Mouse (Mus musculus) telencephalon, adult 2 months (tissue): ENCODE results near the gene Irf6.

Source experiments
- DNase-seq: peaks from one replicate; pipeline ENCODE4 v3.0.0-alpha.2; 2011; ENCODE audit warnings: low read depth, low spot score

Gene Irf6

DNA sequence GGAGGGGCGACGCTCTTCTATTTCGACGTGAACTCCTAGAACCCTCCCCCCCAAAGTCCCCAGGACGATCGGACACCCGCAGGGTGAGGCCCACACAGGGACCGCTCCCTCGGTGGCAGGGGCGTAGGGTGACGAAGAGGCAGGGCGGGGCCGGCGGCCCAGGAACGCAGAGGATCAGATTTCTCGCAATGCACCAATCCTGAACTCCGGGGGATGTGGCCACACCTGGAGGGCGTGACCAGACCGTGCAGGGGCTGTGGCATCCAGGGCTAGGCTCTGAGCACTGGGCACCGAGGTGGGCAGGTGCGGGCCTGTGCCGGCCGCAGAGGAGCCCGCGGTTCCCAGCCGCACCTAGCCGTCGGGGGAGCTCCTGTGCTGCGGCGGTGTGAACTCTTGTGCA is at the start of gene Irf6:
Gene Irf6, plus strand, starts transcription at position 240 of the 400 bp plus-strand sequence.
- no peak for DNase-seq

DNA sequence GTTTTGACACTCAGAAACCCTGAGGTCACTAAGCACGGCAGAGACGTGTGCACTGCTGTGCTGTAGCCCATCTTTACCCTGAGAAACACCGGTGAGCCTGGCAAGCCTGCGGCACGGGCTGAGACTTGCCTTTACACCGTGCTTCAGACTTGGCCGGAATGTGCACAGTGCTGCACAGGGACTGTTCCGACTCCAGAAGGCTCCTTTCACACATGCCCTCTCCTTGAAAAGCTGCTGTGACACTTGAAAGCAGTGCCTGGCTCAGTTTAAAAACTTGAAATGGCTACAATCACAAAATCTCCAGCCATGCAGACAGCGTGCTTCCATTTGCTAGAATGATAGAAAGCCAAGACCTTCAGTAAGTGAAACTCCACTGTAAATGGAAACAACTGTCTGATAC is 40.8 kb upstream of the Irf6 start:
- no peak for DNase-seq

DNA sequence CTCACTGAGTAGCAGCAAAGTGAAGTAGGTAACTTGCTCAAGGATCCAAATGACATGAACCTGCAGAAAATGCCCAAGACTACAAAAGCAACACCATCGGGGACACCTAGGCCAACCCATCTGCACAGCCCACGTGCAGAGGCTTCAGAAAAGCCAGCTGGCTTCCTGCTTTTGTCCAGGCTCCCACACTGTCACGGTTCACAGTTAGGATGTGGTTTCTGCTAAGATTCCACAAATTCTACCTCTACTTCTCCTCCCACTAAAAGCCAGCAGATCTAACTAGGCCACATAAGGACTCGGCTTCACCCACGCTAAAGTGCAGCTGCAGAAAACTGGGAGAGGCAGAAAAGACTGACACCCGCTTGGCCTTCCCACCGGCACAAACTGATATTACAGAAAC is 30.1 kb upstream of the Irf6 start:
- peak; percentile 77 for DNase-seq

DNA sequence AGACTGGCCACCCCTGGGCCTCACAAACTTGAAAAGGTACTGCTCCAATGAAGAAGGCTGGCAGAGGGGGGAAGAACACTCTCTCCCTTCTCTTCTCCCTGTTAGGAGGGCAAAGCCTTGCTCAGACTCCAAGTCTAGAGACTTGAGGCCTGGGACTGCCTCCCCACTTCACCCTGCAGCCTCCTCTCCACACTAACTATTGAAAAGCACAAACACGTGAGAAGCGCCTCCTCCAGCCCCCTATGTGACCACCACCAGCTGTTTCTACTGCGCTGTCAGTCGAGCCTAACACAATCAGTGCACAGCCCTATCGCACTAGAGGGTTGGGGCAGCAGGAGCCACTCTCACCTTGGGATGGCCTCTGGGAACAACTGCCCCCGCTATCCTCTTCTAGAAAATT is 29.6 kb upstream of the Irf6 start:
- DNase-seq, result no peak

DNA sequence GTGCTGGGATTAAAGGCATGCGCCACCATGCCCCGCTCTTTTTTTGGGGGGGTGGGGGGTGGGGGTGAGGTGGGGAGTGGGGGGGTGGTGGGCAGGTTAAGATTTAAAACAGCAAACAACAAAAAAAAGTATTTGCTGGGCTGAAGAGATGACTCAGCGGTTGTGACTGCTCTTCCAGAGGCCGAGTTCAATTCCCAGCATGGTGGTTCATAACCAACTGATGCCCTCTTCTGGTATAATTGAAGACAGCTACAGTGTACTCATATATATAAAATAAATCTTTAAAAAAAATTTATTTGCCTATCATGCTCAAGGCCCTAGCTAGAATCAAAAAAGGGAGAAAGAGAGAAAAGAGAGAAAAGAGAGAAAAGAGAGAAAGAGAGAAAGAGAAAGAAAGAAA is 27.1 kb upstream of the Irf6 start:
- DNase-seq, result peak; percentile 17

DNA sequence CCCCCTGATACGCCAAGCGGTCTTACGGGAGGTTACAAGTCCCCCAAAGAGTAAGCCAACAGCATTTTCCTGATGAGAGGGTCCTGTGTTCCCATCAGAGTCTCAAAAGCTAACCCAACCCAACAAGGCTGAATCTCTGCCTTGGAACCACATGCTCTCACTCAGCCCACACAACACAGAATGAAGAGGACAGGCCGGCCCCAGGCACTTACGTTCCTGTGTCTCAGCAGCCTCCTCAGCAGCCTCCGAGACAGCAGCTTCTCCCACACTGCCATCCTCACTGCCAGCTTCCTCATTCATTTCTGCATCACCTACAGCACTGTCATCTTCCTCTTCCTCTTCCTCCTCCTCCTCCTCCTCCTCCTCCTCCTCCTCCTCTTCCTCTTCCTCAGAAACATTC is 24.9 kb upstream of the Irf6 start:
- DNase-seq, result peak; percentile 16

DNA sequence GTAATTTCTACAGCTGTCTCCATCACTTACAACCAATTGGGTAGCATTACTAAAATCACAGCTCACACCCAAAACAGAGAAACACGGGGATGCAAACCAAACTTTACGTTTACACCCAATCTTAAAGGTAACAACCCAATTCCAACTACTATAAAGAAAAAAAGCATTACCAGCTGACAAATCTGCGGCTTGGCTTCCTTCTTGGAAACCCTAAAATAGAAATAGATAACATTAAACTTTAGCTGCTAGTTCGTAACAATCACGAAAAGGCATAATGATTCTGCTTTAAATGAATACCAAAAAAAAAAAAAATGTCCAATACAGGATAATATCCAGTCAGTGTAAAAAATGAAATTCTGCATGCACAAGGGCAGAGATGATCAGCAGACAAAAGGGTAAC is 23.6 kb upstream of the Irf6 start:
- no peak for DNase-seq

DNA sequence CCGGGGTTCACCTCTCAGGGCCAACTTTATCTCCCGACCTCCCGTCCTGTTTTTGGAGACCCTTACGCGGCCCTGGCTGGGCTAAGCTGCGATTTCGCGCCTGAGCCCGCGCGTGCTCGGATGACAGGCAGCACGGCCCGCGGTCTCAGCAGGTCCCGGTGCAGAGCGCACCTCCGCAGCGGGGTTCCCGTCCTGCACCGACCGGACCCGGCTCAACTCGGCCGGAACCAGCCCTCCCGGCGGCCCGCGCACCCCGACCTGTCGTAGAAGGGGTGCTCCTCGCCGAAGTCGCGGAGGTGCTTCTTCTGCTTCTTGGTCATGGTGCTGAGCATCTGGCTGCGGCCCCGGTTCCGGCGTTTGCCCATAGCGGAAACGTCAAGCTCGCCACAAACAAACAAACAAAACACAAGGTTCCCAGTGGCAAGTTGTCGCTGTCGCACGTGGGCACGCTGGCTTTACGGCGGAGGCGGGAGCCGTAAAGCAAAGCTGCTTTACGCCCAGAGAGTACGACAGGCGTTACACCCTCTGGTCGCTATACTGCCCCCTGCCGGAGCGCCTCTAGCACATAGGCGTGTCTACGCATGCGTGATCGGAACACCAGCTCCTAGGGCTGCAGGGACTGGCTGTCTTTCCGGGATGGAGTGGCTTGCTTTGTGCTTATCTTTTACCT is 23.0 kb upstream of the Irf6 start, which contains the start of gene Diexf:
Gene Diexf, minus strand, starts transcription at position 487 of the 670 bp plus-strand sequence.
- peak; percentile 96 for DNase-seq

DNA sequence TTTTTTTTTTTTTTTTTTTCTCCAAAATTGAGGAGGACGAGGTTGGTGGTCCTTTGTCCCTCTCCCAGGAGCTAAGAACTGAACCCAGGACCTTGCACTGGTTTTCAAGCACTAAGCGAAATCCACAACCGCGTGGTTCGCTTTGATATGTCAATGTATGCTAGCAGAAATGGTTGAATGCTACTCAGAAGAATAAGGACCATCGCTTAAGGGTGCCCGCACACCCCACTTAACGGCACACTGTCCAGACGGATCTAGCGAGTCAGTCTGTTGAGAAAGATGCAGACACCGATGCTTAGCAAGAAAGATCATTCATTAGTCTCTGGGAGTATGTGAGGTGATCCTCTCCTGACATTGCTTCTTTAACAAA is 22.5 kb upstream of the Irf6 start:
- no peak for DNase-seq

DNA sequence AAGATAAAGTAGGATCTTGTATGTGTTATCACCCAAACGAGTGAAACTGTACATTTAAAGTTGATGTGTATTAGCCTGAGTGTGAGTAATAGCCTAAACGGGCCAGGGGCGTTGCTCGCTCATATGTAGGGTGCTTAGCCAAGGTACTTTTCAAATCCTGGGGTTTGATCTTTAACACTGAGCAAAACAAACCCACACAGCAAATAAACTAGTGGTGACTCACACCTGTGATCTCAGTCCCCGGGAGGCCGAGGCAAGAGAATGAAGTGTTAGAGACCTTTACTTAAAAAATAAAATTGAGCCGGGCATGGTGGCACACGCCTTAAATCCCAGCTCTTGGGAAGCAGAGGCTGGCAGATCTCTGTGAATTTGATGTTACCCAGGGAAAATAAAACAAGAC is 22.1 kb upstream of the Irf6 start:
- no peak for DNase-seq

DNA sequence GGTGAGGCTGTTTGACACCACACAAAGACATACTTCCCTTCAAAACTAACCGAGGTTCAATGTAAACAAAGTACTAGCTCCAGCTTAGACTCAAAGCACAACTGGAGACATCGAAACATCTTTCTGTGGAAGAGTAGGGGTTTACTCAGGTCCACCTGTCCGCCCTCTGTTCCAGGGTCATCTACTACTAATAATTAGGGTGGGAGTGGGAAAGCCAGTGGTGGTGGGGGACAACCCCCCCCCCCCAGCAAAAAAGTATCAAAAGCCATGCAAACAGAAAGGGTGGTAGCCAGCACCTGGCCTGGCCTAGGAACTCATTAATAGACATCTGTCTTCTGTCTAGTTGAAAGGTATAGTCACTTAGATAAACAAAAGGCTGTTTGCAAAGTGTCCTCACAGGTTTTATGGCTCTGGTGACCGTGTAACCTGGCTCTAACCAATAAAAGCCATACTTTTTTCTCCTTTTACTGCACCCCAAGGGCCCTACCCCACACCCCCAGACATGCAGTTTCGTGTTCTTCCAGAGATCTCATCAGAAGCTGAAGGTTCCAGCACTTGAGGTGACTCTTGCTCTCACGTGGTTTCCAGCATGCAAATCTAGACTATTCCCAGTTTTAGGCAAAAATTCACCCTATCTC is 21.5 kb upstream of the Irf6 start:
- DNase-seq, result no peak

DNA sequence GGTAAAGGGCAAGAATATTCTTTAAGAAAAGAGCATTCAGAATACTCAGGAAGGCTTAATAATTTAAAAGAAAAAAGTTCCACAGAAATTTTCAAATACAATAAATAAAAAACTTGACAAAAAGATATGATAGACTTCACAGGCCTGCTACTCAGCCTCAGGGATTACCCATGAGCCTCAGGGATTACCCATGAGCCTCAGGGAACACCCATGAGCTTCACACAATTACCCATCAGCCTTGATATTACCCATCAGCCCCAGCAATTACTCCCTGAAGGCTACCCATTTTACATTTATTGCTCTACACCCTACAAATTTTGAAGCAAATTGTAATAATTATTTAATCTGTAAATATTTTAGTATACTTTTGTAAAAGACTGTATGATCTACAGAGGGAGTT is 20.5 kb upstream of the Irf6 start:
- no peak for DNase-seq

DNA sequence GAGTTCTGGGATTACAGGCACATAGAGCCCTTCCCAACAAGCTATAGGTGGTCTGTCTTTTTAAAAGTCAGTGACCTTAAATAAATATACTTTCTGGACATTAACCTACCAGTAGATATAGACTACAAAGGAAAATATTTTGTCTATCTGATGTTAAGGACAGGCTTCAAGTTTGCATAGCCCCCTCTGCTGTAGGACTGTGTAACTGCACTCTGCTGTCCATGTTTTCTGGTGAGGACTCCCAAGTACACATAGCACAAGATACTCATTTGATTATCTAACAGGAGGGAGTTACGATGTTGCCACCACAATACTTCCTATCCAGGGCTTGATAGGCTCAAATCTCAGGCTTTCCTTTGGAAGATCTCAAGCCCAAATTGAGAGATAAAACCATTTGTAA is 19.2 kb upstream of the Irf6 start:
- no peak for DNase-seq

DNA sequence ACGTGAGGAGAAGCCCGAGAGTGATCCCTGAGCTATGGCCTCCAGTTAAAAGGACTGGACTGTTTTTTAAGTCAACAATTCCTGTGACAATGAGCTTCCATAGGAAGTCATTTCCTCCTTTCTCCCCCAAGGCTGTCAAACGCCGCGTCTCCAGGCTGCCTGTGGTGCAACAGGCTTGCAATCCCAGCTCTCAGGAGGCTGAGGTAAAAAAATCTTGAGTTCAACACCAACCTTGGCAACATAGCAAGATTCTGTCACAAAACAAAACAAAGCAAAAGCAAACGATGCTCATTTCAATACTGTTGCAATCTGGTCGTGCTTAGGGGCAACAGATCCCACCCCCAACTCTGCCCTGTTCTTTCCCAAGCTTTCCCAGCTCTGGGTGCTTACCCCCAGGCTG is 14.8 kb upstream of the Irf6 start:
- no peak for DNase-seq

DNA sequence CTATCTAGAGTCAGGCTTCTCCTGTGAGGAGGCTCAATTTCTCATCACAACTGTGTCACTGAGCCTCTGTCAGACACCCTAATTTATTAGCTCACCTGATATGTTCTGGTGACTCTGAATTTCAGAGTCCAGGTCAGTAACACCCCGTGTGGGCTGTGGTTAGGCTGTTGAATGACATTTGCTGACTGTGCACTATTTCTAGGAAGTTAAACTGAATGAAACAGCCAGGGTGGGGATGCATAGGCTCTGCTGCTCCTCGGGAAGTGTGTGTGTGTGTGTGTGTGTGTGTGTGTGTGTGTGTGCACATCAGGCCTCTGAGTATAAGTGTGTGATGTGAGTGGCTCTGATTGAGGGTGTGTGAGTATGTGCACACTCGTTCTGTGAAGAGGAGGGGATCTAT is 14.2 kb upstream of the Irf6 start:
- DNase-seq, result no peak

DNA sequence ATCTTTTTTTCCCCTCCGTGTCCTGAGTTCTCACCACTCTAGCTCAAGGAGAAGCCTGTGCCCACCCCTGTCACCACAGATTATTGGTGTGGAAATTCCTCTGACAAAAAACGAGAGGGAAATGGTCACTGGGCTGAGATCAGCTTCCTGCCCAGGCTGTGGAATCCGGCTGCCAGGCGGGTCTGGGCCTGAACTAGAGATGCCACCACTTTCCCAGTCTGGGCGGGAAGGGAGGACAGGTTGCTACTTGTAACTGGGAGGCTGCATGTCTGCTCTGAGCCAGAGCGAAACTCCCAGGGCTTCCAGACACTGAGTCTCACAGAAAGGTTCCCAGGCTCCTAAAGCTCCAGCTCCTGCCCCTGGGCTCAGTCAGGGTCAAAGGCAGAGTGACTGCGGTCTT is 11.8 kb upstream of the Irf6 start:
- no peak for DNase-seq

DNA sequence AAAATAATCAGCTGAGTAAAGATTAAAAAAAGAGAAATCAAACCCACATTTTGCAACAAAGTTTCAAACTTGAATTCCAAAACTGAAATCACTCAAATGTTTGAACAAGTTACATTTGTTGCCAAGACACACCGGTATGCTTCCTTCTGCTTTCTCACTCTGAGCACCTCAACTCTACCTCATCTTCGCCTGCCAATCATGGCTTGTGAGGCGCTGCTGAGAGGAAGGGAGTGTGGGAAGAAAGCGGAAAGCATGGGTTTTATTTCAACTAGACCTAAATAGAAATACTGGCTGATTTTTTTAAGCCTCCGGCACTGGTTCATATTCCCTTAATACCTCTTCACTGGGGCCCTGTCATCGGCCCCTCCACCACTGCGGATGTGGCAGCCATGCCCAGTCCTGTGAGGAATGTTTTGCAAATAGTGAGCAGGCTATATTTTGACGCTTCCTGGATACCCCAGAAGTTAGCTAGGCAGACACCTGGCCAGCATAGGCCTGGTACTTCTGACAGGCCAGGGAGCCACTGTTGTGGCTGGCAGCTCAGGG is 10.3 kb upstream of the Irf6 start:
- no peak for DNase-seq

DNA sequence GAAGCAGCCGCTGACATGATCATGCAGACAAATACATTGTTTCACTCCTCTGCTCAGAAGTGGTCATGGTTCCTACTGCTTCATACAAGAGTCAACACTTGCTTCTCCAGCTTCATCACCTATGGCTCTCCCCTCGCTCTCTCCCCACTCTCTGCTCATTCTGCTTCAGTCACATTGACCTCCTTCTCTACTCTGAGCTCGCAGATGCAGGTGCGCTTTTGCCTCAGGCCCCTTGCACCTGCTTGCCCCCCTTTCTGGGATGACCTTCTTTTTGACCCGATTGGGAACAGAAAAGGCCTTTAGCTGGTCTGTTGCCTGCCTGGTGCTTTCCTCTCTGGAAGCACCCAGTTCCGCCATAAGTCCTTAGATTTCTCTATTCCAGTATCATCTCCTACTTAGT is 8.4 kb upstream of the Irf6 start:
- DNase-seq, result no peak

DNA sequence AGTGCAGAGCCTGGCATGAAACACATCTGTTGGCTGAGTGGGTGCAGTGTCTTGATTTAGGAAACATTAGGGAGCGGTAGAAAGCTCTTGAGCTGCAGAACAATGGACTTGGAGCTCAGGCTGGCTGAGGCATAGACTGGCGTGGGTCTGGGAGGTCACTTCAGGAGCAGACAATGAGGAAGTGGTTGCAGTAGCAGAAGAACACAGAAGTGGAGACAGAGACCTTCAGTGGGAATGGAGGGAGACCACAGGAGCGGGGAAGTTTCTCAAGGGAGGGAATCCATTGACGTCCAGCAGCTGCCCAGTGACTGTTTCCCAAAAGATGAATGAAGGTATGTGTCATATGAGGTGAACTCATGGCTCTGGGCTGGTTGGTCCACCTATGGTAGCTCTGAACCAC is 7.8 kb upstream of the Irf6 start:
- no peak for DNase-seq

DNA sequence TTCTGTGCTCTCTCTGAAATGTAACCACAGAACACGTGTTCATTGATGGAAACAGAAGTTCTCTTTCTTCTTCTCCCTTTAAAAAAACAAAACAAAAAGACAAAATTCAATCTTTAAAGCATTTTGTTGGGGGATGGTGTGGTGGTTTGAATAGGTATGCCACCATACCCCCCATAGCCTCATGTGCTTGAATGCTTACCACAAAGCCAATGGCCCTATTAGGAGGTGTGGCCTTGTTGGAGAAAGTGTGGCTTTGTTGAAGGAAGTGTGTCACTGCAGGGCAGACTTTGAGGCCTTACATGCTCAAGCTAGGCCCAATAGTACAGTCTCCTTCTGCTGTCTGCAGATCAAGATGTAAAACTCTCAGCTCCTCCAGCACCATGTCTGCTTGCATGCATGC is 6.5 kb upstream of the Irf6 start:
- DNase-seq, result no peak

DNA sequence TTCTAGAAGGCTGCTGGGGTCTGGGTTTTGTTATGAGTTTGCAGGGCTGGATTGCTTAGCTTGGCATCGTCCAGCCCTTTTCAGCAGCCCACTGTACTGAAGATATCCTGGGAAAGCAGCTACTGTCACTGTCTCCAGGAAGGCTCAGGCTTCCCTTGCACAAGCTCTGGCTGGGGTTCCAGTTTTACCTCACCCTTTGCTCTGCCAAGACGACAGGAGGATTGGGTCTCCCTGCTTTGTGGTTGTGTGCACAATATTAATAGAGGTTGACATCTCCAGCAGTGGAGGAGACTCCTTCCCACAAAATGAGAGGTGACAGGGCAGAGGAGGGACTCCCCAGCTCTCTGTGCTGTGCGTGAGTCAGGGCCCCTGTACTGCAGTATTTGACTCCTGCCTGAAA is 3.7 kb upstream of the Irf6 start:
- DNase-seq, result no peak

DNA sequence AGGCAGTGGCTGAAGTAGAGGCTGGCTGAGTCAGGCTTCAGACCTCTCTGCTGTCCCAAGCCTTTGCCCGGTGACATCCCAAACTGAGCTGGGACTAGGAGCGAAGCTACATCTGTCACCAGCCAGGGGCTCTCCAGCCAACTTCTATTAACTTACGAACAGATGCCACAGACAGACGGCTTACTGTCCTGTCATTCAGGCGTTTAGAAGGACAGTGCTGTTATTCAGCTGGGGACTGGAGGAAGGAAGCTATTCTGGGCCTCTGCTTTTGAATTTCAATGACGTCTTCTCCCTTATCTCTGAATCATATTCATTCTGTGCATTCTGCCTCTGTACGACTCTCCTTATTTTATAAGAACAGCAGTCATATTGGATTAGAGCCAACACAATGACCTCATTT is 1.8 kb upstream of the Irf6 start:
- DNase-seq, result peak; percentile 33

DNA sequence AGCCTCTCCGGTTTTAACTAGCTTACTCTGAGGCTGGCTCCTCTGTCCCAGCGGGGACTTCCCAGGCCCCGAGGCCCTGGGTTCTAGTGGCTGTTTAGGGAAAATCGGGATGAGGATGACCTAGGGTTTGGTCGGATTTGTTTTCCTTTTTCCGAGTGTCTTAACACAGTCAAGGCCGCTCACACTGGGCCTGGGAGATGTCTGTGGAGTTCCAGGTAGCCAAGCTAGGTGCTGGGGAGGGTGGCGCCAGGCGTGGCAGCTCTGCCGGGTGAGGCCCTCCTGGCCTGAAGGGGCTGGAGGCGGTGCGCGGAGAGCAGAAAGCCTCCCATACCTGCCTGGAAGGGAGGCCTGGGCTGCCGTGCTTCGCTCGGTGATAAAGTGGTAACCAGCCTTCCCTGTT is 650 bp downstream of the Irf6 start:
- no peak for DNase-seq
